Mouse (Mus musculus) forebrain, embryonic 13.5 days (tissue): ENCODE measurements around the gene Pld6. TPM values are rescaled to one million over a fixed set of nuclear protein-coding genes. Genes with fewer than 3 reads are reported as not detected.

Experiments used
- ATAC-seq: fragments of 200-750 bp; cut with Nextera tagmentation; 2 replicates; pipeline ENCODE4 v1.8.0; 2017
- H3K27ac ChIP-seq: fragments of 300-500 bp; sonication (generic); 2 replicates; pipeline ENCODE4 v1.5.1; 2015; ENCODE audit warnings: inconsistent platforms, mild to moderate bottlenecking, moderate library complexity
- H3K27me3 ChIP-seq: fragments of 300-500 bp; sonication (generic); 2 replicates; pipeline ENCODE4 v1.6.1; 2015; ENCODE audit warnings: mild to moderate bottlenecking, inconsistent platforms
- H3K36me3 ChIP-seq: fragments of 300-500 bp; sonication (generic); 2 replicates; pipeline ENCODE4 v1.6.1; 2015; ENCODE audit warnings: mild to moderate bottlenecking, inconsistent platforms; ENCODE audit not compliant: poor library complexity, severe bottlenecking
- H3K4me1 ChIP-seq: fragments of 300-500 bp; sonication (generic); 2 replicates; pipeline ENCODE4 v1.6.1; 2015; ENCODE audit warnings: inconsistent platforms
- H3K4me2 ChIP-seq: fragments of 300-500 bp; sonication (generic); 2 replicates; pipeline ENCODE4 v1.6.1; 2015; ENCODE audit warnings: inconsistent platforms, mild to moderate bottlenecking, moderate library complexity
- H3K4me3 ChIP-seq: fragments of 300-500 bp; sonication (generic); 2 replicates; pipeline ENCODE4 v1.5.1; 2015; ENCODE audit warnings: mild to moderate bottlenecking, inconsistent platforms
- H3K9ac ChIP-seq: fragments of 300-500 bp; sonication (generic); 2 replicates; pipeline ENCODE4 v1.6.1; 2015; ENCODE audit warnings: mild to moderate bottlenecking, inconsistent platforms
- H3K9me3 ChIP-seq: fragments of 300-500 bp; sonication (generic); replicated peaks from 2 replicates; pipeline ENCODE4 v1.6.1; 2016; ENCODE audit warnings: inconsistent platforms
- WGBS: fragments of 180-500 bp; shearing (Covaris S2); methylation state at CpG from one replicate; pipeline ENCODE4 v1.1.7; 2015; 5-methylcytosine and 5-hydroxymethylcytosine counted together
- polyA plus RNA-seq: library from polyadenylated mRNA; unstranded; fragments of >200 nt; fragmentation: Nextera tagmentation; extraction: Ambion mirVana; gene quantifications from 2 replicates; pipeline ENCODE4 v1.2.1, GENCODE M21; 2015

Pld6 gene
- 1.3 and 2.2 TPM in 2 replicates for polyA plus RNA-seq

GRCm38 (mm10) chr11:59787199-59787781, at the start of gene Pld6:
Pld6 (minus strand) TSS chr11:59787645.
- peak within 1 kb of the TSS; percentile 58 for H3K9ac ChIP-seq
- H3K27me3 ChIP-seq, result 0 out of 2 replicates have a peak, but pooled peaks cover 10% of the 10 kb centered on the region
- H3K27ac ChIP-seq, result no peak within 1 kb of the TSS
- peak within 1 kb of the TSS; percentile 82 for H3K4me2 ChIP-seq
- H3K4me1 ChIP-seq, result peaks cover 9% of the 10 kb centered on the region
- peak; percentile 78 for ATAC-seq
- under 1% methylated on average over 48 of the region's 51 CpGs for WGBS
- H3K4me3 ChIP-seq, result peak within 1 kb of the TSS; percentile 35
- no peaks in the 10 kb centered on the region for H3K9me3 ChIP-seq
- peaks cover 14% of the 10 kb centered on the region for H3K36me3 ChIP-seq

GRCm38 (mm10) chr11:59821625-59822024, 34.2 kb upstream of the Pld6 start:
- no peak overlapping the region for H3K4me3 ChIP-seq
- H3K9me3 ChIP-seq, result no peaks in the 10 kb centered on the region
- H3K4me2 ChIP-seq, result no peak overlapping the region
- H3K27ac ChIP-seq, result no peak overlapping the region
- no peaks in the 10 kb centered on the region for H3K4me1 ChIP-seq
- no peak for ATAC-seq
- H3K36me3 ChIP-seq, result peaks cover 97% of the 10 kb centered on the region
- no peaks in the 10 kb centered on the region for H3K27me3 ChIP-seq
- no peak overlapping the region for H3K9ac ChIP-seq
- WGBS, result 88% methylated on average over 3 of the region's 3 CpGs

- peaks cover 74% of the 10 kb centered on the region for H3K36me3 ChIP-seq
- H3K4me1 ChIP-seq, result no peaks in the 10 kb centered on the region
- H3K27ac ChIP-seq, result no peak overlapping the region
- H3K4me2 ChIP-seq, result no peak overlapping the region
- no peaks in the 10 kb centered on the region for H3K27me3 ChIP-seq
- 96% methylated on average over 3 of the region's 3 CpGs for WGBS
- no peak overlapping the region for H3K4me3 ChIP-seq
- H3K9me3 ChIP-seq, result no peaks in the 10 kb centered on the region
- ATAC-seq, result no peak
- no peak overlapping the region for H3K9ac ChIP-seq
Observed at GRCm38 (mm10) chr11:59817916-59818315, 30.5 kb upstream of the Pld6 start.

GRCm38 (mm10) chr11:59815482-59816065, 28.1 kb upstream of the Pld6 start:
- H3K36me3 ChIP-seq, result peaks cover 52% of the 10 kb centered on the region
- no peaks in the 10 kb centered on the region for H3K27me3 ChIP-seq
- no peak overlapping the region for H3K27ac ChIP-seq
- no peak overlapping the region for H3K4me2 ChIP-seq
- no peaks in the 10 kb centered on the region for H3K4me1 ChIP-seq
- no peak overlapping the region for H3K9ac ChIP-seq
- no peak overlapping the region for H3K4me3 ChIP-seq
- 90% methylated on average over 6 of the region's 6 CpGs for WGBS
- no peak for ATAC-seq
- H3K9me3 ChIP-seq, result no peaks in the 10 kb centered on the region

- Histone ChIP-seq H3K4me1 (no peaks in the 10 kb centered on the region), H3K9ac (no peak overlapping the region), H3K27ac (no peak overlapping the region), H3K27me3 (no peaks in the 10 kb centered on the region), H3K9me3 (no peaks in the 10 kb centered on the region), H3K4me2 (no peak overlapping the region), H3K36me3 (peaks cover 46% of the 10 kb centered on the region), H3K4me3 (no peak overlapping the region)
- no peak for ATAC-seq
- WGBS, result 90% methylated on average over 6 of the region's 6 CpGs
Observed at GRCm38 (mm10) chr11:59814936-59815335, 27.5 kb upstream of the Pld6 start.

- H3K9me3 ChIP-seq, result no peaks in the 10 kb centered on the region
- no peak overlapping the region for H3K4me2 ChIP-seq
- H3K36me3 ChIP-seq, result peaks cover 40% of the 10 kb centered on the region
- 66% methylated on average over 1 of the region's 1 CpGs for WGBS
- ATAC-seq, result no peak
- no peak overlapping the region for H3K27ac ChIP-seq
- H3K27me3 ChIP-seq, result no peaks in the 10 kb centered on the region
- no peak overlapping the region for H3K9ac ChIP-seq
- no peaks in the 10 kb centered on the region for H3K4me1 ChIP-seq
- no peak overlapping the region for H3K4me3 ChIP-seq
Observed at GRCm38 (mm10) chr11:59814311-59814710, 26.9 kb upstream of the Pld6 start.

- WGBS, result 80% methylated on average over 3 of the region's 3 CpGs
- Histone ChIP-seq H3K4me1 (peaks cover 10% of the 10 kb centered on the region), H3K4me2 (no peak overlapping the region), H3K4me3 (no peak overlapping the region), H3K27ac (no peak overlapping the region), H3K9ac (no peak overlapping the region), H3K27me3 (no peaks in the 10 kb centered on the region), H3K9me3 (no peaks in the 10 kb centered on the region), H3K36me3 (peaks cover 30% of the 10 kb centered on the region)
- no peak for ATAC-seq
Observed at GRCm38 (mm10) chr11:59813276-59813675, 25.8 kb upstream of the Pld6 start.

- Histone ChIP-seq H3K9me3 (no peaks in the 10 kb centered on the region), H3K27ac (no peak overlapping the region), H3K4me1 (peaks cover 12% of the 10 kb centered on the region), H3K4me2 (no peak overlapping the region), H3K36me3 (peaks cover 25% of the 10 kb centered on the region), H3K9ac (no peak overlapping the region), H3K27me3 (no peaks in the 10 kb centered on the region), H3K4me3 (no peak overlapping the region)
- no peak for ATAC-seq
- 79% methylated on average over 4 of the region's 4 CpGs for WGBS
Observed at GRCm38 (mm10) chr11:59811211-59811610, 23.8 kb upstream of the Pld6 start.

GRCm38 (mm10) chr11:59810480-59811158, 23.2 kb upstream of the Pld6 start:
- ATAC-seq, result no peak
- Histone ChIP-seq H3K36me3 (peaks cover 25% of the 10 kb centered on the region), H3K4me2 (peak overlapping the region; percentile 88), H3K4me3 (peak overlapping the region; percentile 83), H3K27me3 (no peaks in the 10 kb centered on the region), H3K9me3 (no peaks in the 10 kb centered on the region), H3K4me1 (peaks cover 12% of the 10 kb centered on the region), H3K9ac (peak overlapping the region; percentile 80), H3K27ac (peak overlapping the region; percentile 97)
- WGBS, result 68% methylated on average over 14 of the region's 14 CpGs

GRCm38 (mm10) chr11:59809670-59810474, 22.4 kb upstream of the Pld6 start, which contains the start of gene Flcn:
Flcn (minus strand) TSS chr11:59810016.
- H3K9me3 ChIP-seq, result no peaks in the 10 kb centered on the region
- H3K27ac ChIP-seq, result peak within 1 kb of the TSS; percentile 97
- peaks cover 29% of the 10 kb centered on the region for H3K36me3 ChIP-seq
- peaks cover 12% of the 10 kb centered on the region for H3K4me1 ChIP-seq
- H3K4me2 ChIP-seq, result peak within 1 kb of the TSS; percentile 88
- peak; percentile 98 for ATAC-seq
- H3K4me3 ChIP-seq, result peak within 1 kb of the TSS; percentile 83
- H3K27me3 ChIP-seq, result no peaks in the 10 kb centered on the region
- peak within 1 kb of the TSS; percentile 80 for H3K9ac ChIP-seq
- WGBS, result under 1% methylated on average over 52 of the region's 52 CpGs

- peak; percentile 16 for ATAC-seq
- H3K36me3 ChIP-seq, result peaks cover 36% of the 10 kb centered on the region
- no peaks in the 10 kb centered on the region for H3K27me3 ChIP-seq
- H3K9me3 ChIP-seq, result no peaks in the 10 kb centered on the region
- peak overlapping the region; percentile 97 for H3K27ac ChIP-seq
- peak overlapping the region; percentile 80 for H3K9ac ChIP-seq
- peak overlapping the region; percentile 83 for H3K4me3 ChIP-seq
- WGBS, result under 1% methylated on average over 15 of the region's 15 CpGs
- peaks cover 12% of the 10 kb centered on the region for H3K4me1 ChIP-seq
- peak overlapping the region; percentile 88 for H3K4me2 ChIP-seq
Observed at GRCm38 (mm10) chr11:59809071-59809669, 21.7 kb upstream of the Pld6 start.
